Mouse (Mus musculus) small intestine, adult 2 months (tissue): ENCODE measurements around the gene Ccdc171. TPM values are rescaled to one million over a fixed set of nuclear protein-coding genes. Genes with fewer than 3 reads are reported as not detected.
"Not testable (repeated sequence)": the region's sequence is repeated elsewhere in the genome, so short reads cannot be mapped to it uniquely, and the experiment has no call there.

Experiments
- H3K27ac ChIP-seq: fragments of 200-500 bp; 2 replicates; pipeline ENCODE4 v1.5.1; 2012; ENCODE audit warnings: low read depth, low read length, control low read depth, inconsistent platforms; ENCODE audit not compliant: insufficient read depth
- H3K27me3 ChIP-seq: fragments of 200-500 bp; 2 replicates; pipeline ENCODE4 v1.6.1; 2012; ENCODE audit warnings: mild to moderate bottlenecking, moderate library complexity, low read length, inconsistent platforms; ENCODE audit not compliant: control insufficient read depth, insufficient read depth
- H3K36me3 ChIP-seq: fragments of 200-500 bp; 2 replicates; pipeline ENCODE4 v1.6.1; 2012; ENCODE audit warnings: mild to moderate bottlenecking, low read length, control low read depth, inconsistent platforms; ENCODE audit not compliant: control insufficient read depth, insufficient read depth
- H3K4me1 ChIP-seq: fragments of 200-500 bp; 2 replicates; pipeline ENCODE4 v1.6.1; 2012; ENCODE audit warnings: low read length, inconsistent platforms, mixed read lengths; ENCODE audit not compliant: control insufficient read depth, insufficient read depth, insufficient read length
- H3K4me3 ChIP-seq: fragments of 200-500 bp; 2 replicates; pipeline ENCODE4 v1.5.1; 2012; ENCODE audit warnings: low read depth, mild to moderate bottlenecking, control low read depth, inconsistent platforms, low read length, moderate library complexity
- CTCF ChIP-seq: fragments of 200-500 bp; IDR thresholded peaks from 2 replicates; pipeline ENCODE4 v1.5.1; 2012; ENCODE audit warnings: low read depth, mild to moderate bottlenecking, control low read depth, inconsistent platforms, low read length, moderate library complexity, mixed read lengths; ENCODE audit not compliant: insufficient replicate concordance, insufficient read length; ENCODE audit errors: extremely low read depth
- POLR2A ChIP-seq: fragments of 200-500 bp; IDR thresholded peaks from 2 replicates; pipeline ENCODE4 v1.6.1; 2012; ENCODE audit warnings: low read depth, mild to moderate bottlenecking, control low read depth, inconsistent platforms, low read length, moderate library complexity
- WGBS: fragments of 180-500 bp; shearing (Covaris S2); methylation state at CpG from one replicate; pipeline ENCODE4 v1.1.7; 2018; 5-methylcytosine and 5-hydroxymethylcytosine counted together
- polyA plus RNA-seq: library from polyadenylated mRNA; depleted of rRNA; stranded (reverse); fragments of >200 nt; gene quantifications from 2 replicates; pipeline ENCODE4 v1.2.3, GENCODE M21; 2012

Ccdc171 gene
- polyA plus RNA-seq, 1 experiment = 0.27 TPM

- no peak for TF ChIP-seq POLR2A
- TF ChIP-seq CTCF = no peak
- H3K4me1 ChIP-seq = peaks cover 3% of the 10 kb centered on the region; the same call in 1 of the 2 replicates
- no peaks in the 10 kb centered on the region for H3K36me3 ChIP-seq
- no peak overlapping the region for H3K27ac ChIP-seq
- H3K4me3 ChIP-seq = no peak overlapping the region
- no peaks in the 10 kb centered on the region for H3K27me3 ChIP-seq
- 87% methylated on average over 10 of the region's 10 CpGs for WGBS
Observed at GRCm38 (mm10) chr4:83514976-83515669, 10.2 kb upstream of the Ccdc171 start.

- not testable (repeated sequence) for H3K27ac ChIP-seq, H3K4me3 ChIP-seq, H3K4me1 ChIP-seq, H3K36me3 ChIP-seq, H3K27me3 ChIP-seq
- 83% methylated on average over 6 of the region's 6 CpGs for WGBS
Observed at GRCm38 (mm10) chr4:83516144-83516543, 9.2 kb upstream of the Ccdc171 start.

GRCm38 (mm10) chr4:83519148-83519547, 6.2 kb upstream of the Ccdc171 start:
- H3K4me3 ChIP-seq = no peak overlapping the region
- 73% methylated on average over 2 of the region's 2 CpGs for WGBS

GRCm38 (mm10) chr4:83519807-83520206, 5.5 kb upstream of the Ccdc171 start:
- H3K27me3 ChIP-seq = no peaks in the 10 kb centered on the region
- no peak overlapping the region for H3K27ac ChIP-seq
- H3K4me1 ChIP-seq = no peaks in the 10 kb centered on the region
- no peaks in the 10 kb centered on the region for H3K36me3 ChIP-seq
- TF ChIP-seq CTCF (no peak), POLR2A (no peak)
- H3K4me3 ChIP-seq = no peak overlapping the region

More at GRCm38 (mm10) chr4:83519148-83519547, 6.2 kb upstream of the Ccdc171 start:
- Histone ChIP-seq H3K27ac (no peak overlapping the region), H3K4me1 (no peaks in the 10 kb centered on the region), H3K27me3 (no peaks in the 10 kb centered on the region), H3K36me3 (no peaks in the 10 kb centered on the region)
- TF ChIP-seq POLR2A = no peak
- no peak for TF ChIP-seq CTCF

GRCm38 (mm10) chr4:83520308-83520707, 5.0 kb upstream of the Ccdc171 start:
- H3K4me3 ChIP-seq = no peak overlapping the region
- no peaks in the 10 kb centered on the region for H3K27me3 ChIP-seq
- H3K4me1 ChIP-seq = no peaks in the 10 kb centered on the region
- WGBS = 80% methylated on average over 4 of the region's 4 CpGs
- no peak overlapping the region for H3K27ac ChIP-seq
- no peak for TF ChIP-seq POLR2A
- TF ChIP-seq CTCF = peak; percentile 42; the same call in 1 of the 2 replicates
- H3K36me3 ChIP-seq = no peaks in the 10 kb centered on the region

- Histone ChIP-seq H3K27ac (no peak overlapping the region), H3K4me1 (no peaks in the 10 kb centered on the region), H3K4me3 (no peak overlapping the region), H3K27me3 (no peaks in the 10 kb centered on the region), H3K36me3 (no peaks in the 10 kb centered on the region)
- 65% methylated on average over 5 of the region's 5 CpGs for WGBS
- TF ChIP-seq POLR2A (no peak), CTCF (no peak)
Observed at GRCm38 (mm10) chr4:83522066-83522465, 3.3 kb upstream of the Ccdc171 start.

- 10% methylated on average over 6 of the region's 6 CpGs for WGBS
- Histone ChIP-seq H3K27ac (no peak overlapping the region), H3K4me3 (peak overlapping the region; percentile 97), H3K36me3 (no peaks in the 10 kb centered on the region), H3K4me1 (no peaks in the 10 kb centered on the region), H3K27me3 (no peaks in the 10 kb centered on the region)
- TF ChIP-seq POLR2A (no peak), CTCF (no peak)
Observed at GRCm38 (mm10) chr4:83524456-83524842, 896 bp upstream of the Ccdc171 start.
